Mouse (Mus musculus) heart, embryonic 16.5 days (tissue): ENCODE measurements around the gene Olfr1373. TPM values are rescaled to one million over a fixed set of nuclear protein-coding genes. Genes with fewer than 3 reads are reported as not detected.
A peak's percentile ranks its signal among the peaks of the same experiment; 100 is the strongest.
"Not testable (repeated sequence)": the region's sequence is repeated elsewhere in the genome, so short reads cannot be mapped to it uniquely, and the experiment has no call there.

ENCODE experiments used
- ATAC-seq: fragments of 200-750 bp; cut with Nextera tagmentation; replicated peaks from 2 replicates; pipeline ENCODE4 v1.8.0; 2017; ENCODE audit warnings: moderate number of reproducible peaks; ENCODE audit not compliant: insufficient read depth, low FRiP score; ENCODE audit errors: extremely low read depth
- H3K27ac ChIP-seq: fragments of 300-500 bp; sonication (generic); 2 replicates; pipeline ENCODE4 v1.5.1; 2014; ENCODE audit warnings: mild to moderate bottlenecking, low read length, control low read depth, moderate library complexity
- H3K27me3 ChIP-seq: fragments of 300-500 bp; sonication (generic); 2 replicates; pipeline ENCODE4 v1.6.1; 2014; ENCODE audit warnings: low read length, mixed read lengths; ENCODE audit not compliant: control insufficient read depth, insufficient read depth
- H3K36me3 ChIP-seq: fragments of 300-500 bp; sonication (generic); 2 replicates; pipeline ENCODE4 v1.6.1; 2014; ENCODE audit not compliant: control insufficient read depth, insufficient read depth
- H3K4me1 ChIP-seq: fragments of 300-500 bp; sonication (generic); 2 replicates; pipeline ENCODE4 v1.6.1; 2014; ENCODE audit warnings: low read length, mixed read lengths; ENCODE audit not compliant: control insufficient read depth, insufficient read depth
- H3K4me2 ChIP-seq: fragments of 300-500 bp; sonication (generic); 2 replicates; pipeline ENCODE4 v1.6.1; 2014; ENCODE audit warnings: low read depth, mild to moderate bottlenecking, control low read depth, low read length
- H3K4me3 ChIP-seq: fragments of 300-500 bp; sonication (generic); 2 replicates; pipeline ENCODE4 v1.5.1; 2014; ENCODE audit warnings: mild to moderate bottlenecking, control low read depth, low read length
- H3K9ac ChIP-seq: fragments of 300-500 bp; sonication (generic); 2 replicates; pipeline ENCODE4 v1.6.1; 2014; ENCODE audit warnings: low read length, control low read depth
- H3K9me3 ChIP-seq: fragments of 300-500 bp; sonication (generic); replicated peaks from 2 replicates; pipeline ENCODE4 v1.6.1; 2016; ENCODE audit warnings: low read length; ENCODE audit not compliant: control insufficient read depth
- WGBS: fragments of 180-500 bp; shearing (Covaris S2); extraction: QIAGEN DNeasy Blood & Tissue Kit; methylation state at CpG from one replicate; pipeline ENCODE4 v1.1.7; 2014; 5-methylcytosine and 5-hydroxymethylcytosine counted together
- polyA plus RNA-seq: library from polyadenylated mRNA; unstranded; fragments of >200 nt; fragmentation: Nextera tagmentation; extraction: Ambion mirVana; gene quantifications from 2 replicates; pipeline ENCODE4 v1.2.1, GENCODE M21; 2015

Gene Olfr1373
- polyA plus RNA-seq = not detected in 2 replicates

DNA sequence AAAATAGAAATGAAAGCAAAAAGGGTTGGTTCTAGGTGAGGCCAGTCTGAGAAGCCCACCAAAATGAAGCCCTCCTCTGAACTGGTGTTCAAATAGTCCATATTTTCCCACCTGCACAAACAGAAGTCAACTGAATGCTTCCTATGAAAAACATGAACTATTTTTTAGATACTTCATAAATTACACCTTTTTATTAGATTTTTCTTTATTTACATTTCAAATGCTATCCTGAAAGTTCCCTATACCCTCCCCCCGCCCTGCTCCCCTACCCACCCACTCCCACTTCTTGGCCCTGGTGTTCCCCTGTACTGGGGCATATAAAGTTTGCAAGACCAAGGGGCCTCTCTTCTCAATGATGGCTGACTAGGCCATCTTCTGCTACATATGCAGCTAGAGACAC lies at the start of gene Olfr1373:
Gene Olfr1373, minus strand, starts transcription at position 101 of the 400 bp plus-strand sequence.
- H3K4me1 ChIP-seq = not testable (repeated sequence)

GRCm38 (mm10) chr11:52180651-52181050 lies 35.3 kb upstream of the Olfr1373 start:
- not testable (repeated sequence) for H3K4me1 ChIP-seq, H3K27ac ChIP-seq, H3K4me3 ChIP-seq, H3K27me3 ChIP-seq, H3K9ac ChIP-seq, H3K4me2 ChIP-seq, H3K36me3 ChIP-seq, ATAC-seq, H3K9me3 ChIP-seq
- 85% methylated on average over 4 of the region's 4 CpGs for WGBS

More for the DNA sequence above, at the start of gene Olfr1373:
- H3K36me3 ChIP-seq, H3K27me3 ChIP-seq, H3K27ac ChIP-seq, ATAC-seq, H3K4me3 ChIP-seq, H3K4me2 ChIP-seq, H3K9ac ChIP-seq, H3K9me3 ChIP-seq: not testable (repeated sequence)
- WGBS = 67% methylated on average over 1 of the region's 1 CpGs

DNA sequence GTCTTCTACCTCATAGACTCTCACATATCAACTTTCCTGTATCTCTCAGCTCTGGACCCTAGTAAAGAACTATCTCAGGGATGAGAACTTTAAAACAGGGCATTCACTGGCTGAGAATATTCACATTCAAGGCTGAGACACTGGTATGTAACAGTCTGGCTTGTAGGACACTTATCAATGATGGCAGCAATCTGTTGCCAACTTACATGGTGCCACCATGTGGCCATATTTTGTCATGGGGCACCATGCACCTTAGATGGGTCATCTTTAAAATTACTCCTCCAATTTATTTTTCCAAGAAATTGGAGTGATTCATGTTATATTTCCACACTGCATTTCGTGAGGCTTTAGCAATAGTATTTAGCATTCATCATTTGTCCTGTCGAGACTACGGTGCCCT lies 34.6 kb upstream of the Olfr1373 start:
- H3K27me3 ChIP-seq, H3K9ac ChIP-seq, ATAC-seq, H3K4me3 ChIP-seq, H3K27ac ChIP-seq, H3K36me3 ChIP-seq, H3K4me2 ChIP-seq, H3K9me3 ChIP-seq, H3K4me1 ChIP-seq: not testable (repeated sequence)
- WGBS = 100% methylated on average over 1 of the region's 3 CpGs

GRCm38 (mm10) chr11:52168461-52168860 lies 23.1 kb upstream of the Olfr1373 start:
- H3K27ac ChIP-seq = no peak overlapping the region
- H3K9me3 ChIP-seq = no peaks in the 10 kb centered on the region
- H3K27me3 ChIP-seq = peaks cover 14% of the 10 kb centered on the region
- WGBS = 10% methylated on average over 12 of the region's 12 CpGs
- H3K4me1 ChIP-seq = no peaks in the 10 kb centered on the region; the same call in 1 of the 2 replicates
- peak overlapping the region; percentile 88 for H3K4me2 ChIP-seq
- H3K36me3 ChIP-seq = no peaks in the 10 kb centered on the region
- H3K4me3 ChIP-seq = peak overlapping the region; percentile 64
- ATAC-seq = no peak
- H3K9ac ChIP-seq = peak overlapping the region; percentile 44; the same call in 1 of the 2 replicates

GRCm38 (mm10) chr11:52167901-52168302 lies 22.6 kb upstream of the Olfr1373 start:
- peak overlapping the region; percentile 64 for H3K9ac ChIP-seq
- not testable (repeated sequence) for H3K4me1 ChIP-seq, H3K9me3 ChIP-seq, H3K36me3 ChIP-seq, H3K27ac ChIP-seq
- WGBS = under 1% methylated on average over 16 of the region's 42 CpGs
- ATAC-seq = peak; percentile 86
- H3K4me3 ChIP-seq = peak overlapping the region; percentile 64
- peaks cover 14% of the 10 kb centered on the region for H3K27me3 ChIP-seq
- H3K4me2 ChIP-seq = peak overlapping the region; percentile 88

DNA sequence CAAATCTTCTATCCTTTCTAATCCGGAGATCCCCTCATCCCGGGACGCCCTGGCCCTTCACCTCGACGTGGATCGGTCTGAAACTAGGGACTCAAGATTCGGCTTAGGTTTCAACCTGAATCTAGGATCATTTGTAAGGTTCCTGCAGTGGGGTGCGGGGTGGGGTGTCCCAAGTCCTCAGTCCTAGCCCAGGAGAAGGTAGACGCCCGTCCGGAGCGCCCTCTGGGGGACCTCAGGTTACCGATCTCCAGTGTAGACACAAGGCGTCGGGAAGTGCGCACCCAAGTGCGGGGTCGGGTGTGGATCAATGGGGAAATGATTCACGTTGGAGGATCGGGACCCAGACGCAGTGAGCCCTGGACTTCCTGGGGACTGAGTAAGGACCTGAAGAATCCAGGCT lies 21.8 kb upstream of the Olfr1373 start:
- H3K27ac ChIP-seq = no peak overlapping the region
- H3K36me3 ChIP-seq = no peaks in the 10 kb centered on the region
- peak overlapping the region; percentile 88 for H3K4me2 ChIP-seq
- no peaks in the 10 kb centered on the region for H3K9me3 ChIP-seq
- no peaks in the 10 kb centered on the region; the same call in 1 of the 2 replicates for H3K4me1 ChIP-seq
- H3K9ac ChIP-seq = no peak overlapping the region
- 1% methylated on average over 21 of the region's 21 CpGs for WGBS
- peak overlapping the region; percentile 64 for H3K4me3 ChIP-seq
- ATAC-seq = no peak
- H3K27me3 ChIP-seq = peaks cover 14% of the 10 kb centered on the region

- 23% methylated on average over 10 of the region's 10 CpGs for WGBS
- no peaks in the 10 kb centered on the region for H3K9me3 ChIP-seq
- no peaks in the 10 kb centered on the region; the same call in 1 of the 2 replicates for H3K4me1 ChIP-seq
- no peak overlapping the region for H3K27ac ChIP-seq
- no peak overlapping the region for H3K4me3 ChIP-seq
- H3K36me3 ChIP-seq = no peaks in the 10 kb centered on the region
- no peak overlapping the region for H3K9ac ChIP-seq
- no peak for ATAC-seq
- no peak overlapping the region for H3K4me2 ChIP-seq
- H3K27me3 ChIP-seq = peaks cover 6% of the 10 kb centered on the region
Observed at GRCm38 (mm10) chr11:52163926-52164325, 18.6 kb upstream of the Olfr1373 start.

GRCm38 (mm10) chr11:52143675-52144074 lies 1.7 kb downstream of the Olfr1373 start:
- peak; percentile 69; the same call in 1 of the 2 replicates for ATAC-seq
- 23% methylated on average over 4 of the region's 4 CpGs for WGBS
- H3K4me3 ChIP-seq, H3K27me3 ChIP-seq, H3K4me2 ChIP-seq, H3K9me3 ChIP-seq, H3K4me1 ChIP-seq, H3K9ac ChIP-seq, H3K36me3 ChIP-seq, H3K27ac ChIP-seq: not testable (repeated sequence)

DNA sequence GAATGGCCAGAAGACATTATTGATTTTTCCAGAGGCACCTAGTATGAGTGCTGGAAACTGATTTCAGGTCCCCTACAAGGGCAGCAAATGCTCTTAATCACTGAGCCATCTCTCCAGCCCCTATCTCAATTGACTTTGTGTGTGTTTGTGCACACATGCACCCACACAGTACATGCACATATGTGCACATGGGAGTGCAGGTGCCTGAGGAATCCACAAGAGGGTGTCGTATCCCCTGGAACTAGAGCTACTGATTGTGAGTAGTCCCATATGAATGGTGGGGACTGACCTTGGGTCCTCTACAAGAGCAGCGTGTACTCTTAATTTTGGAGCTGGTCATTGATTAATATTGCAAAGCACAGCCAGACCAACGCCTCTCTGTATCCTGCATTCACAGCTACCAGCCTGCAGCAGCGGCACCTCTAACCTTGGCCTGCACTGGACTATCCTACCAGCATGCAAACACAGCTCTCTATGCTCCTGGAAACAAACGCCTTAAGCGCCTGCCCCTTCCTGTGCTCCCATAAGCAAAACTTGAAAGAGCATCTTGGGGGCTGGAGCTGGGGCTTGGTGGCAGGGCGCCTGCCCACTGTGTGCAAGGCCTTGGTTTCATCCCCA lies 14.8 kb downstream of the Olfr1373 start:
- H3K9ac ChIP-seq = no peak overlapping the region
- ATAC-seq = no peak
- no peaks in the 10 kb centered on the region for H3K27me3 ChIP-seq
- peaks cover 8% of the 10 kb centered on the region for H3K36me3 ChIP-seq
- H3K4me3 ChIP-seq = no peak overlapping the region
- H3K4me1 ChIP-seq = peaks cover 17% of the 10 kb centered on the region
- H3K27ac ChIP-seq = no peak overlapping the region; the same call in 1 of the 2 replicates
- no peak overlapping the region for H3K4me2 ChIP-seq
- H3K9me3 ChIP-seq = peaks cover 3% of the 10 kb centered on the region; the same call in 1 of the 2 replicates
- 80% methylated on average over 7 of the region's 7 CpGs for WGBS
